Mouse (Mus musculus) heart, postnatal 0 days (tissue): ENCODE measurements around the gene Vps16. TPM values are rescaled to one million over a fixed set of nuclear protein-coding genes. Genes with fewer than 3 reads are reported as not detected.

ENCODE experiments used
- ATAC-seq: fragments of 200-750 bp; cut with Nextera tagmentation; 2 replicates; pipeline ENCODE4 v1.8.0; 2017; ENCODE audit warnings: low read depth, moderate number of reproducible peaks, moderate library complexity; ENCODE audit not compliant: insufficient read depth
- DNase-seq: peaks from one replicate; pipeline ENCODE4 v3.0.0-alpha.2; 2016; ENCODE audit warnings: low spot score
- H3K27ac ChIP-seq: fragments of 300-500 bp; sonication (generic); 2 replicates; pipeline ENCODE4 v1.5.1; 2014; ENCODE audit warnings: low read depth, mild to moderate bottlenecking
- H3K27me3 ChIP-seq: fragments of 300-500 bp; sonication (generic); 2 replicates; pipeline ENCODE4 v1.6.1; 2014; ENCODE audit warnings: low read length, mixed read lengths; ENCODE audit not compliant: control insufficient read depth, insufficient read depth
- H3K36me3 ChIP-seq: fragments of 300-500 bp; sonication (generic); replicated peaks from 2 replicates; pipeline ENCODE4 v1.6.1; 2014; ENCODE audit warnings: low read length, mixed read lengths; ENCODE audit not compliant: control insufficient read depth, insufficient read depth
- H3K4me1 ChIP-seq: fragments of 300-500 bp; sonication (generic); 2 replicates; pipeline ENCODE4 v1.6.1; 2014; ENCODE audit warnings: antibody characterized with exemption; ENCODE audit not compliant: control insufficient read depth, insufficient read depth
- H3K4me2 ChIP-seq: fragments of 300-500 bp; sonication (generic); 2 replicates; pipeline ENCODE4 v1.6.1; 2014; ENCODE audit warnings: low read depth, mild to moderate bottlenecking, low read length, moderate library complexity
- H3K4me3 ChIP-seq: fragments of 300-500 bp; sonication (generic); 2 replicates; pipeline ENCODE4 v1.5.1; 2014; ENCODE audit warnings: low read depth, low read length
- H3K9ac ChIP-seq: fragments of 300-500 bp; sonication (generic); replicated peaks from 2 replicates; pipeline ENCODE4 v1.6.1; 2014; ENCODE audit warnings: low read depth, low read length, mixed read lengths
- H3K9me3 ChIP-seq: fragments of 300-500 bp; sonication (generic); replicated peaks from 2 replicates; pipeline ENCODE4 v1.6.1; 2016; ENCODE audit warnings: low read length; ENCODE audit not compliant: control insufficient read depth
- CTCF ChIP-seq: IDR thresholded peaks from 2 replicates; pipeline ENCODE4 v1.5.1; 2016; ENCODE audit warnings: antibody characterized with exemption, control low read depth, low read depth
- EP300 ChIP-seq: IDR thresholded peaks from 2 replicates; pipeline ENCODE4 v1.6.1; 2016; ENCODE audit warnings: antibody characterized with exemption, low read depth
- WGBS: fragments of 180-500 bp; shearing (Covaris S2); extraction: QIAGEN DNeasy Blood & Tissue Kit; methylation state at CpG from one replicate; pipeline ENCODE4 v1.1.7; 2014; 5-methylcytosine and 5-hydroxymethylcytosine counted together
- polyA plus RNA-seq: library from polyadenylated mRNA; unstranded; fragments of >200 nt; fragmentation: Nextera tagmentation; extraction: Ambion mirVana; gene quantifications from 2 replicates; pipeline ENCODE4 v1.2.1, GENCODE M21; 2015
- total RNA-seq: library from RNA; depleted of rRNA; stranded (reverse); fragments of >200 nt; gene quantifications from 2 replicates; pipeline ENCODE4 v1.2.3, GENCODE M21; 2014; ENCODE audit warnings: low replicate concordance; rRNA removed

Vps16 gene
- 37.9 and 46.0 TPM in 2 replicates for total RNA-seq
- 29.4 and 30.2 TPM in 2 replicates for polyA plus RNA-seq

- Histone ChIP-seq H3K36me3 (no peaks in the 10 kb centered on the region), H3K27me3 (no peaks in the 10 kb centered on the region), H3K4me3 (peak within 1 kb of the TSS; percentile 78), H3K9ac (peak within 1 kb of the TSS; percentile 86), H3K27ac (peak within 1 kb of the TSS; percentile 87), H3K9me3 (no peaks in the 10 kb centered on the region), H3K4me1 (peaks cover 11% of the 10 kb centered on the region; the same call in 1 of the 2 replicates), H3K4me2 (peak within 1 kb of the TSS; percentile 79)
- WGBS: under 1% methylated on average over 58 of the region's 58 CpGs
- ATAC-seq (peak; percentile 96), DNase-seq (peak; percentile 86)
- TF ChIP-seq EP300 (no peak), CTCF (peak; percentile 42; the same call in 1 of the 2 replicates)
Measured at GRCm38 (mm10) chr2:130424126-130424853, at the start of gene Vps16, which contains the start of gene Pced1a. Vps16 (plus strand) TSS chr2:130424339. Pced1a (minus strand) TSS chr2:130424701.

- Histone ChIP-seq H3K27ac (no peak overlapping the region), H3K4me2 (no peak overlapping the region), H3K27me3 (no peaks in the 10 kb centered on the region), H3K36me3 (no peaks in the 10 kb centered on the region), H3K9me3 (no peaks in the 10 kb centered on the region), H3K4me1 (no peaks in the 10 kb centered on the region), H3K4me3 (no peak overlapping the region), H3K9ac (no peak overlapping the region)
- ATAC-seq: no peak
- WGBS: 62% methylated on average over 4 of the region's 4 CpGs
- TF ChIP-seq CTCF: no peak
- TF ChIP-seq EP300: no peak
- DNase-seq: no peak
Measured at GRCm38 (mm10) chr2:130374951-130375350, 49.2 kb upstream of the Vps16 start.

GRCm38 (mm10) chr2:130383205-130383604, 40.9 kb upstream of the Vps16 start:
- WGBS: 61% methylated on average over 3 of the region's 3 CpGs
- Histone ChIP-seq H3K4me3 (no peak overlapping the region), H3K27ac (no peak overlapping the region), H3K4me2 (no peak overlapping the region), H3K4me1 (no peaks in the 10 kb centered on the region), H3K36me3 (no peaks in the 10 kb centered on the region), H3K9me3 (no peaks in the 10 kb centered on the region), H3K27me3 (0 out of 2 replicates have a peak, but pooled peaks cover 7% of the 10 kb centered on the region), H3K9ac (no peak overlapping the region)
- ATAC-seq (no peak), DNase-seq (no peak)
- no peak for TF ChIP-seq EP300
- TF ChIP-seq CTCF: no peak

- WGBS: 68% methylated on average over 6 of the region's 6 CpGs
Measured at GRCm38 (mm10) chr2:130383895-130384294, 40.2 kb upstream of the Vps16 start.

GRCm38 (mm10) chr2:130386212-130386611, 37.9 kb upstream of the Vps16 start:
- Histone ChIP-seq H3K4me3 (no peak overlapping the region), H3K9me3 (no peaks in the 10 kb centered on the region), H3K9ac (no peak overlapping the region), H3K4me2 (no peak overlapping the region), H3K27me3 (0 out of 2 replicates have a peak, but pooled peaks cover 6% of the 10 kb centered on the region), H3K4me1 (no peaks in the 10 kb centered on the region), H3K27ac (no peak overlapping the region), H3K36me3 (no peaks in the 10 kb centered on the region)
- TF ChIP-seq CTCF (no peak), EP300 (no peak)
- no peak for ATAC-seq
- no peak for DNase-seq
- 60% methylated on average over 1 of the region's 1 CpGs for WGBS

More at GRCm38 (mm10) chr2:130383895-130384294, 40.2 kb upstream of the Vps16 start:
- DNase-seq: no peak
- Histone ChIP-seq H3K4me1 (no peaks in the 10 kb centered on the region), H3K27ac (no peak overlapping the region), H3K27me3 (0 out of 2 replicates have a peak, but pooled peaks cover 7% of the 10 kb centered on the region), H3K9ac (no peak overlapping the region), H3K4me2 (no peak overlapping the region), H3K36me3 (no peaks in the 10 kb centered on the region), H3K9me3 (no peaks in the 10 kb centered on the region), H3K4me3 (no peak overlapping the region)
- TF ChIP-seq CTCF: no peak
- no peak for TF ChIP-seq EP300
- ATAC-seq: no peak
